Mouse (Mus musculus): ENCODE measurements around the gene Spata1. TPM values are rescaled to one million over a fixed set of nuclear protein-coding genes. Genes with fewer than 3 reads are reported as not detected.
A peak's percentile ranks its signal among the peaks of the same experiment; 100 is the strongest.
"Not testable (repeated sequence)": the region's sequence is repeated elsewhere in the genome, so short reads cannot be mapped to it uniquely, and the experiment has no call there.

The Spata1 gene
- total RNA-seq, 2 experiments from 2014 or later: 1.1 to 2.5 TPM

- DNase-seq: no peak
Observed at GRCm38 (mm10) chr3:146451375-146451774, 48.2 kb downstream of the Spata1 start.

- DNase-seq: peak; percentile 93 to 95
Observed at GRCm38 (mm10) chr3:146450371-146450841, 49.1 kb downstream of the Spata1 start.

GRCm38 (mm10) chr3:146449745-146450250, 49.8 kb downstream of the Spata1 start, which contains the start of gene Ctbs:
Gene Ctbs, plus strand, starts transcription at chr3:146449795.
- DNase-seq: no peak

- no peak for DNase-seq
Observed at GRCm38 (mm10) chr3:146448969-146449368, 50.6 kb downstream of the Spata1 start.

GRCm38 (mm10) chr3:146448372-146448771, 51.2 kb downstream of the Spata1 start:
- DNase-seq: no peak

- no peak for DNase-seq
Observed at GRCm38 (mm10) chr3:146447598-146447997, 52.0 kb downstream of the Spata1 start.

- no peak for DNase-seq
Observed at GRCm38 (mm10) chr3:146447156-146447555, 52.4 kb downstream of the Spata1 start.

- DNase-seq: peak in 1 of 2 experiments; percentile 49
Observed at GRCm38 (mm10) chr3:146444880-146445279, 54.7 kb downstream of the Spata1 start.

GRCm38 (mm10) chr3:146443380-146443779, 56.2 kb downstream of the Spata1 start:
- DNase-seq: no peak

GRCm38 (mm10) chr3:146442936-146443335, 56.6 kb downstream of the Spata1 start:
- DNase-seq: no peak

- DNase-seq: no peak
Observed at GRCm38 (mm10) chr3:146442484-146442883, 57.1 kb downstream of the Spata1 start.

GRCm38 (mm10) chr3:146440422-146440821, 59.1 kb downstream of the Spata1 start:
- no peak for DNase-seq

- no peak for DNase-seq
Observed at GRCm38 (mm10) chr3:146440011-146440410, 59.5 kb downstream of the Spata1 start.

GRCm38 (mm10) chr3:146436114-146436513, 63.4 kb downstream of the Spata1 start:
- DNase-seq: no peak

GRCm38 (mm10) chr3:146435533-146435932, 64.0 kb downstream of the Spata1 start:
- DNase-seq: no peak

- no peak for DNase-seq
Observed at GRCm38 (mm10) chr3:146434686-146435085, 64.9 kb downstream of the Spata1 start.

- peak in 1 of 2 experiments; percentile 25 for DNase-seq
Observed at GRCm38 (mm10) chr3:146433681-146434350, 65.7 kb downstream of the Spata1 start.

- DNase-seq: not testable (repeated sequence)
Observed at GRCm38 (mm10) chr3:146433063-146433462, 66.5 kb downstream of the Spata1 start.

GRCm38 (mm10) chr3:146426489-146426888, 73.1 kb downstream of the Spata1 start:
- DNase-seq: no peak

- no peak for DNase-seq
Observed at GRCm38 (mm10) chr3:146425902-146426301, 73.7 kb downstream of the Spata1 start.

GRCm38 (mm10) chr3:146424306-146424900, 75.2 kb downstream of the Spata1 start:
- DNase-seq: no peak

- DNase-seq: no peak
Observed at GRCm38 (mm10) chr3:146423710-146424109, 75.8 kb downstream of the Spata1 start.

GRCm38 (mm10) chr3:146421787-146422186, 77.8 kb downstream of the Spata1 start:
- DNase-seq: no peak

Measured in heart, adult 18-20 months (tissue).